Mouse (Mus musculus) spleen, embryonic (tissue): ENCODE results near the gene Gm17949.

Source experiments
- CTCF ChIA-PET: fragments of 350-600 bp; sonication (Branson Sonifier 250); formaldehyde crosslinking; loops from one replicate; lab custom pipeline; 2022; lab: Charles Lee

The Gm17949 gene

DNA sequence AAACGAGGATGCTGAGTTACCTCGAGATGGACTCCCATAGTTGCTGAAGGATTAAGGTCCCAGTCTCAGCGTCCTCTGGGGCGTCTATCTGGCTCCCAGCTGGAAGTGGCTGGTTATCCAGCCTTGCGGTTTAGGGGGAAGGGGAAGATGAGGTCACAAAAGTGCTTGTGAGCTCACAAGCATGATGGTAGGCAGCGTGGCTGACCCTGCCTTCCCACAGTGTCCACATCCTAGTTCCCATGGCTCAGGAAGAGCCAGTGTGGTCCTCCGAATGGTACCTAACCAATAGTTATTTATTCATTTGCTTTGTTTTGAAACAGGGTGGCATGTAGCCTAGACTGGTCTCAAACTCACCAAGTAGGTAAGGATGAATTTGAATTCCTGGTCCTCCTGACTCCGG, 30.3 kb downstream of the Gm17949 start, which contains the start of gene Slc25a41:
Slc25a41 (minus strand) TSS at position 101 of the 400 bp plus-strand sequence.
- CTCF ChIA-PET, result no interaction called here

DNA sequence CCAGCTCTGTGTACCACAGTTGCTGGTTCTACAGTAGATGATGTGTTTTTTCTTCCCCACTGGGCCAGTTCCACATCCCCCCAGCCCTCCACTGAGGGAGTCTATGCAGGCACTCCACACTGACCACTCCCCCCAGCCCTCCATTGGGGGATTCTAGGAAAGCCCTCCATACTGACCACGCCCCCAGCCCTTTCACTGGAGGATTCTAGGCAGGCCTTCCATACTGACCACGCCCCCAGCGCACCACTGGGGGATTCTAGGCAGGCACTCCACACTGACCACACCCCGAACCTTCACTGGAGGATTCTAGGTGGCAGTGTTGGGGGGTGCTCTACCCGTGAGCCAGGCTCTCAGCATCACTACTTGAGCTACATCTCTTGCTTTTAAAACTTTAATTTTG, 36.1 kb downstream of the Gm17949 start:
- CTCF ChIA-PET, result no interaction called here

DNA sequence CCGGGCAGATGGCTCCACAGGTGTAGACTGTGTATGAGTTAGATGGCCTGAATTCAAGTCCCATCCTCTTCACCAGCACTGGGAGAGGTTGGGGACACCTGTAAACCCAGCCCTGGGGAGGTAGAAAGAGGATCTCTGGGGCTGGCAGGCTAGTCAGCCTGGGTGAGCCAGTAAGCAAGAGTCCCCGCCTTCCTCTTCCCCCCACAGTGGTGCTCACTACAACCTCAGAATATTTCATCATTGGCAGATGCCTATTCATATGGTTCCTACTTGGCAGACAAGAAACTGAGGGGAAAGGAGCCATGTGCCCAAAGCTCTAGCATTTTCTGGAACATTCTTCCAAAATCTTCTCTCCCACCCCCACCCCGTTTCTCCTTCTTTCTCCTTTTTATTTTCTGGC, 37.5 kb downstream of the Gm17949 start:
- CTCF ChIA-PET, result no interaction called here

DNA sequence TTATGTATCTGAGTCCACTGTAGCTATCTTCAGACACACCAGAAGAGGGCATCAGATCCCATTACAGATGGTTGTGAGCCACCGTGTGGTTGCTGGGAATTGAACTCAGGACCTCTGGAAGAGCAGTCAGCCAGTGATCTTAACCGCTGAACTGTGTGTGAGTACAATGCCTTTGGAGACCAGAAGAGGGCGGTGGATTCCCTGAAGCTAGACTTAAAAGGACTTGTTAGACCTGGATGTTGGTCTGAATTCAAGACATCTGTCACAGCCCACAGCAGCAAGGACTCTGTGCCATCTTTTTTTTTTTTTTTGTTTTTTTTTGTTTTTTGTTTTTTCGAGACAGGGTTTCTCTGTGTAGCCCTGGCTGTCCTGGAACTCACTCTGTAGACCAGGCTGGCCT, 40.4 kb downstream of the Gm17949 start:
- CTCF ChIA-PET, result interaction anchor here (0.6 to 0.7 kb wide), 2 partner anchors 195 to 914 kb away, joined by 3 to 13 read pairs; no protein-coding TSS in a partner anchor

DNA sequence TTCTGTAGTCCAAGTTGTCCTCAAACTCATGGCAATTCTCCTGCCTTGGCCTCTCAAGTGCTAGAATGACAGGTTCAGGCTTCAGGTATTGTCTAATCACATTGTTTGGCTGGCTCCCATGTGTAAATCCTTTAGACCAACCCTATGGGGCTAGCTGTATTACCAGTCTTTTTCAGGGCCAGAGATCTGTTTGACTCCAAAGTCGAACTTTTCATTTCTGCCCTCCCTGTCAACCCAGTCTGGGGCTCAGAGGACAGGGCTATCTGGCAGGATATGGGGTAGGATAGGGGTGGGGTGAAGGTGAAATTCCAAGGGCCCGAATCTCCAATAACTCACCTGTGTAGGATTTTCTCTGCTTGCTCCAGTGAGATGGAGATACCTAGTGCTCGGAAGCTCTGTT, 45.0 kb downstream of the Gm17949 start:
- CTCF ChIA-PET, result no interaction called here

DNA sequence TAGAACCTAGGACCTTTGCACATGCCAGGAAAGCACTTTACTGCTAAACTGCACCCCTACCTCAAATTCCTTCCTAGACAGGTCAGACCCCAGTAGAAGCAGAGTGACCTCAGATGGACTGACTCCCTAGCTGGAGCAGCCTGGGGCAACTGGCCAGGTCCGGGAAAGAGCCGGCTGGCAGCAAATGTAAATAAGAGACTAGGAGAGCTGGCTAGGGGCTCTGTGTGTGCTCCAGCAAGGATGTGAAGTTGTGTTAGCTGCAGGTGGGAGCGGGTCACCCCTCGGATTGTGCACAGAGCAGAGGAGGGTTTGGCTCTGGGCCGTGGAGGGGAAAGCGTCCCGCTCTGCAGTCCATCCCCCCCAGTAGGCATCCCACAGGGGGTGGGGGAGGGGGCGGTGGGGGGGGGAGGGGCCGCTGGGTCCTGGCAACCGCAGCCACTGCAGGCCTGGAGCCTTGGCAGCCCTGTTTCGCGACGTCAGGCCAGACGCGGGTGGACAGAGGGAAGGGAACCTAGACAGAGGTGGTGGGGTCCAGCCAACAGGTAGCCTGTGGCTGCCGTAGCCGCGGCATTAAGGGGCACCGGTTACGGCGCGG, 47.7 kb downstream of the Gm17949 start, which contains the start of gene Crb3:
Crb3 (plus strand) TSS at position 215 of the 595 bp plus-strand sequence.
- CTCF ChIA-PET, result interaction anchor here (0.5 kb wide), 1 partner anchor 39 kb away, joined by 4 read pairs; no protein-coding TSS in a partner anchor

DNA sequence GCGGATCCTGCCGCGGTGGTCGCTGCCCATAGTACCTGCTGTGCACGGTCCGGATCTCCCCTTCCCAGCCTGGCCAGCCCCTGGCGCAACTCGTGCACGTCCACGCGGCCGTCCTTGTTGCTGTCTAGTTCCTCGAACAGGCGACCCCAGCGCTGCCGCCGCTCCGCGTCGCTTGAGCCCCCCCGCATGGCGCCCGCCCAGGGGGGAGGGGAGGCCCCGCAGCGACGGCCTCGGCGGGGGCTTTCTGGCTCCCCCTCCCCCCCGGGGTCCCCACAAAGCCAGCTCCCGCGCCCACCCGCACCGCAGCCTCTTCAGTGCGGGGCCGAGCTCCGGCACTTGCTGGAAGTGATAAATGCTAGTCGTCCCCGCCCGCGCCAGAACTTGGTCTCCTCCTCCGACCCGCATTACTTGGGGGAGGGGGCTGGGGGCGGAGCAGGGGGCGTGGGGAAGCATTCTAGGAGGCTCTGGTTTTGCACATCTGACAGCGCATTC, 48.3 kb downstream of the Gm17949 start, which contains the start of gene Slc25a23:
Slc25a23 (minus strand) TSS at position 378 of the 492 bp plus-strand sequence.
- CTCF ChIA-PET, result interaction anchor here (0.5 kb wide), 1 partner anchor 38 kb away, joined by 4 read pairs; no protein-coding TSS in a partner anchor

DNA sequence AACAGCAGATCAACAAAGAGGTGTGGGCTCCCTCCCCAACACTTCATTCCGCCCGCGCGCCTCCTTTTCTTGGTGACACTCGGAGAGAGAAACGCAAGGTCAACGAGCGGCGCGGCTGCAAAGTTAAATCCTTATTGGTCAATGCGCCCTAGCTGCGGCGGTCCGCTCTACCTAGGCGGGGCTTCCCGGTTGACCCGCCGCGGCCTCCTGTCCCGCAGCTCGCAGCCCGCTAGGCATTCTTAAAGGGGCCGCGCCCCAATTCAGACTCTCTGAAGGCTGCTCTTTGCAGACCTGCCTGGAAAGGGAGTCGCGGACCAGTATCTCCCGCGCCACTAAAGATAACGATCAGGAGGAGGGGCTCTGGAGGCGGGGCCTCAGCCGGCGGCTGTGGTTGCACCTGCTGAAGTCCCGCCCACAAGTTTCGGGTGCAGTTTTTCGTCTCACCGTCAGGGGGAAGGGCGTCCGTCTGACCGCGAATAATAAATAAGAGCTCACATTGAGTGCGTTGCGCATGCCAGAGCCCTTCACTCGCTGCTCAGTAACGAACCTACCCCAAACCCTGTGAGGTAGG, 49.0 kb downstream of the Gm17949 start:
- CTCF ChIA-PET, result interaction anchor here (1.0 kb wide), 1 partner anchor 49 kb away, joined by 3 read pairs; the partner anchor contains the start of genes Gm17949 and Gtf2f1

DNA sequence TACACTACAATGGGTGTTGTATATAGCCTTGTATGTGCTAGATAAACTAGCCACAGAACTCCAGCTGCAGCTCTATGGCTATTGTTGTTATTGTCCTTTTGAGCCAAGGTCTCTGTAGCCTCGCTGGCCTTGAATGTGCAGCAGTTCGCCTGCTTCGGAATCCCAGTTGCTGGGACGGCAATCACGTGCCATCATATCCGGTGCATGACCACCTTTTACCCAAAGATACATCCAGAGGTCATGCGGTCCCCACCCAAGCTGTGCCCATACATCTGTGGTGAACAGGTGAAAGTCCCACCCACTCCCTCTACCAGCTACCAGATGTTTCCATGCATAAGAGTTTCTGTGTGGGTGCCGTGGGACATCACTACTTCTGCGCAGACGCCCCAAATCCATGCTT, 49.8 kb downstream of the Gm17949 start:
- CTCF ChIA-PET, result interaction anchor here (0.6 to 1.0 kb wide), 3 partner anchors 37 to 78 kb away, joined by 3 read pairs; partner anchors contain the start of genes Gm17949 and Gtf2f1

DNA sequence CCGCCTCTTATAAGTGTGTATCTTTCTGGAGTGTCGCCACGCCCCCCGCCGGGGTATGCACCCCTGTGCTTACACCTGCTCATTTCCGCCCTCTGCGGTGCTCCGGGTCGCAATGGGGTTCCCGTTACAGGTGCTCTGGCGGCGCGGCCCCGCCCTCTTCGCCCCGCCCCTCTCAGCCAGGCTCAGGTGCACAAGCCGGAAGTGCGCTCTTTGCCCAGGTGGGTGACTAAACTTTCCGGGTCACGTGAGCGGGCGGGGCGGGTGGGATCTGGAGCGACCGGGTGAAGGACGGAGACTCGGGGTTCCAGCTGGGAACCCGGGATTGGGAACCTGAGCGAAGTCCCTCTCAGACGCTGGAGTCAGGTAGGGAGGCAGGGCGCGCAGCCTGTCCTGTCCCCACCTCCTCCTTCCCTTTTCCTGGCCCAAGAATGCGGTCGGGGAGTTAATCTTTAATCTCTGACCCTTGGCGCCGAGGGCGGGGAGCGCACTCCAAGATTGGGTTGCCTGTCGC, 50.8 kb downstream of the Gm17949 start:
- CTCF ChIA-PET, result interaction anchor here (1.1 kb wide), 1 partner anchor 11 kb away, joined by 5 read pairs; no protein-coding TSS in a partner anchor

DNA sequence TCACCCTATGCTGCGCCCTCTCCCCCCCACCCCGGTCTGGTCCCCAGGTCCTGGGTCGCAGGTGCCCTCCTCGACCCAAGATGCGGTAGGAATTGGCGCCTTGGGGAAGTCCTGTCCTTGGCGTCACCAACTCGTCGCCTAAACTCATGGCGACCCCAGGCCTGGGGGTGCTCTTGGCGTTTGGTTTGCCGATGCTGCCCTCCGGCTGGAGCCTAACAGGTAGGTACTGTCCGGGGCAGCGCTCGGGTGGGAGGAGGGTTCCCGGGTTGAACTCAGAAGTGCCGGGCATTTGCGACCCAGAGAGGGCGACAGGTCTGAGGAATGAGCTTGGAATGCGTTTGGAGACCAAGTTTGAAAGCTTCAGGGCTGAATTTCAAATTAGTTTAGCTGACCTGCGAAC, 51.3 kb downstream of the Gm17949 start:
- CTCF ChIA-PET, result interaction anchor here (0.6 to 1.1 kb wide), 2 partner anchors 10 to 245 kb away, joined by 3 to 5 read pairs; no protein-coding TSS in a partner anchor

DNA sequence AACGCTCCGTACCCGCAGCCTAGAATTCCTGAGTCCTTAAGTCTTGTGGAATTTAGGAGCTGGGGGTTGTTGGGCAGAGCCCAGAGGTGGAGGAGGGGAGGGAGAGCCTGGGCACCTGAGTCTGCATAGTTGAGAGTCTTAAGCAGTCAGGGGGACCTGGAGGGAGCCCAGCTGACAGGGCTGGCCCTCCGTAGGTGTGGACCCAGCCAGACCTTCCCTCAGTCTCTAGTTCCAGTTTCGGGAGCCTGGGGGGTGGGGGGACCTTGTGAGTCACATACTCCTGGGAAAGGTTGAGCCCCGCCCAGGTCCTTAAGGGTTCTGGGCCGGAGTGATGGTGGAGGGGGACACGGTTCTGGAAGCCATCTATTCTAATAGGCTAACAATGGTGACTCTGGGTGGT, 51.8 kb downstream of the Gm17949 start:
- CTCF ChIA-PET, result interaction anchor here (0.6 to 1.1 kb wide), 2 partner anchors 10 to 245 kb away, joined by 3 to 5 read pairs; no protein-coding TSS in a partner anchor

DNA sequence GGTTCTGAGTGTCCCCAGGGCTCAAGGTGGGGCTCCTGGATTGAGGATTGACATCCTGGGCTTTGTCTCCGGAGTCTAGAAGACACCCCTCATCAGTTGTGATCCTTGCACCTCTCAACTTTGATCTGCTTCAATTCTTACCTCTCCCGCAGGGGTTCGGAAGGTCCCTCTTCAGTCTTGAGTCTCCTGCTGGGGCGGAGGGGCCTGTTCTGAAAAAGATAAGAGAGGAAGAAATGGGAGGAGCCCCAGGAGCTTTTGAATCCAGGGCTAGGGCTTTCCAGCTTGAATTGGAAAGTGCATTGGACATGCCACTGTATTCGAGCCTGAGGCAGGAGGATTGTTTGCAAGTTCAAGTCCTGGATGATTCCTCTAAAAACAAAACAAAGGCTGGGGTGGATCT, 55.6 kb downstream of the Gm17949 start:
- CTCF ChIA-PET, result interaction anchor here (0.6 kb wide), 1 partner anchor 755 kb away, joined by 3 read pairs; no protein-coding TSS in a partner anchor

DNA sequence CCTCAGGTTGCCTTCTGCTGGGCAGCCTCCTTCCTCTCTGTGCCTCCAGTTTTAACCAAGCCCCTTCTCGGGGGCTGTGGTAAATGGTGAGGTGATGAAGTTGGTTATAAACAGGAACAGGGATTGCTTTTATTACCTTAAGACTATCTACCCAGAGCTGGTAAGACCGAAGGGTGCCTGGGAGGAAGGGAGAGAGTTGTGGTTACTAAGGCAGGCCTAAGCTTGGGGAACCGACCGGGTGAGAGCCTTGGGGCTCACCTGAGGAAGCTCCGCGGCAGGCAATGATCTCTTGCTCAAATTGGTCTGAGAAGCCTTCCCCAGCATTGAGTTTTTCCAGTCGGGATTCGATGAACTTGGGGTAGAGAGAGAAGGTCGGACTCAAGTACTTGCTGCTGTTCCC, 59.0 kb downstream of the Gm17949 start:
- CTCF ChIA-PET, result no interaction called here

DNA sequence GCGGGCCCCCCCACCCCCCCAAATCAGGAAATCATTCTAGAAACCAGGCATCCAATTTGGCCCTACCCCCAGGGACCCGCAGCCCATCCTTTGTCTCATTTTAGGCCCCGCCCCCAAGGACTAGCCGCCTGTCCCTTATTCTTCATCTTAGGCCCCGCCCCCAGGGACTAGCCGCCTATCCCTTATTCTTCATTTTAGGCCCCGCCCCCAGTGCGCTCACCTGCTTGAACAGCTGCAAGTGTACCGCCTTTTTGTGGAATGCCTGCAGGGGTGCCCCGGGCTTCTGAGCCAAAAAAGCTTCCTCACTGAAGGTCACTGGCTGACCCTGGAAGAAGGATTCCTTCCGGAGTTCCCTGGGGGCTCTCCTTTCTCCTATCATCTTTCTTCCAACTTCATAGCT, 59.4 kb downstream of the Gm17949 start:
- CTCF ChIA-PET, result no interaction called here
